Mouse (Mus musculus): ENCODE results near the gene Sgcg.

DNA sequence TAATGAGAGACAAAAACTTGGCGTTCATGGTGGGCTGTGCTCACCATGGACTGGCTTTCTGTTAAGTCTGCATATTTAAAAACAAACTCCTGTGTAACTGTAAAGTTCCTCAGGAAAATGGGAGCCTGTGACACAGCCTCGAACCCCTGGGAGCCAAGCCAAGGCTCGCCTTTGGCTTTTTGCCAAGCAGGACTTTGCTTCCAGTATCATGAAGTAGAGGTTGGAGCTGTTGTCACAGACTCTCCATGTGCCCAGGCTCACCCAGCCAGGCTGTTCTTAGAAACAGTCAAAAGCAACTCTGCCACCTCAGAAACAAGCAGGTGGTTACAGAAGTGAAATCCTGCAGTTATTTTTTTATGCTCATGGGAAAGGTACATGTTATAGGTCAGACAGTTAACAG is 32.4 kb upstream of the Sgcg start:
- TF ChIP-seq GATA1 (IDR thresholded peaks at IDR 0.05; ENCODE audit: borderline replicate concordance, low read length) (no peak), FLI1 (IDR thresholded peaks at IDR 0.05; ENCODE audit: low read length) (no peak)

Data from megakaryocyte, embryonic 14.5 days (primary cell).